Mouse (Mus musculus): ENCODE data around the gene Atxn1. TPM values are rescaled to one million over a fixed set of nuclear protein-coding genes. Genes with fewer than 3 reads are reported as not detected.

Atxn1 gene
- polyA plus RNA-seq, 1 experiment: 2.5 TPM

GRCm38 (mm10) chr13:45942337-45942736, 22.5 kb downstream of the Atxn1 start:
- peak; percentile 64 for TF ChIP-seq USF1 (IDR thresholded peaks at IDR 0.05; ENCODE audit: low read depth)
- no peak for TF ChIP-seq TCF12 (IDR thresholded peaks at IDR 0.05; ENCODE audit: insufficient read depth, poor library complexity, severe bottlenecking)
- Histone ChIP-seq H3K79me2 (ENCODE audit: control insufficient read depth, insufficient read depth) (peaks cover 20% of the 10 kb centered on the region), H3K27me3 (ENCODE audit: control insufficient read depth, insufficient read depth, insufficient read length) (no peaks in the 10 kb centered on the region), H3ac (ENCODE audit: control insufficient read depth, insufficient read length) (no peak overlapping the region), H3K4me3 (no peak overlapping the region), H3K4me2 (ENCODE audit: low read depth) (no peak overlapping the region), H3K36me3 (ENCODE audit: control insufficient read depth, insufficient read depth) (peaks cover 7% of the 10 kb centered on the region)

GRCm38 (mm10) chr13:45940714-45941113, 24.1 kb downstream of the Atxn1 start:
- Histone ChIP-seq H3ac (ENCODE audit: control insufficient read depth, insufficient read length) (no peak overlapping the region), H3K36me3 (ENCODE audit: control insufficient read depth, insufficient read depth) (peaks cover 7% of the 10 kb centered on the region), H3K4me3 (no peak overlapping the region), H3K27me3 (ENCODE audit: control insufficient read depth, insufficient read depth, insufficient read length) (no peaks in the 10 kb centered on the region), H3K79me2 (ENCODE audit: control insufficient read depth, insufficient read depth) (peaks cover 21% of the 10 kb centered on the region), H3K4me2 (ENCODE audit: low read depth) (no peak overlapping the region)
- TF ChIP-seq MYOG (IDR thresholded peaks at IDR 0.05; ENCODE audit: control insufficient read depth in 1 of 3, insufficient read depth in 1 of 3, insufficient read length in 2 of 3, low read depth in 2 of 3): no peak
- TF ChIP-seq SRF (IDR thresholded peaks at IDR 0.05; ENCODE audit: control insufficient read depth, insufficient read length, low read depth): no peak
- no peak for TF ChIP-seq TCF12 (IDR thresholded peaks at IDR 0.05; ENCODE audit: insufficient read depth, poor library complexity, severe bottlenecking)
- TF ChIP-seq E2F4 (IDR thresholded peaks at IDR 0.05; ENCODE audit: insufficient read depth): no peak
- TF ChIP-seq MYOD1 (IDR thresholded peaks at IDR 0.05; ENCODE audit: control insufficient read depth in 1 of 3, insufficient read length in 2 of 3, low read depth in 2 of 3): no peak

- no peak overlapping the region for H3K4me2 ChIP-seq (ENCODE audit: low read depth)
- H3K4me3 ChIP-seq: no peak overlapping the region
- H3ac ChIP-seq (ENCODE audit: control insufficient read depth, insufficient read length): no peak overlapping the region
- no peaks in the 10 kb centered on the region for H3K27me3 ChIP-seq (ENCODE audit: control insufficient read depth, insufficient read depth, insufficient read length)
- H3K36me3 ChIP-seq (ENCODE audit: control insufficient read depth, insufficient read depth): peaks cover 6% of the 10 kb centered on the region
- no peak for TF ChIP-seq CEBPB (IDR thresholded peaks at IDR 0.05; ENCODE audit: insufficient read depth, poor library complexity, severe bottlenecking)
- no peak for TF ChIP-seq MYOD1 (IDR thresholded peaks at IDR 0.05; ENCODE audit: control insufficient read depth in 1 of 3, insufficient read length in 2 of 3, low read depth in 2 of 3)
- TF ChIP-seq TCF3 (IDR thresholded peaks at IDR 0.05; ENCODE audit: insufficient read length, low read depth): no peak
- TF ChIP-seq REST (IDR thresholded peaks at IDR 0.05; ENCODE audit: insufficient read depth, insufficient read length): no peak
- TF ChIP-seq POLR2AphosphoS2 (IDR thresholded peaks at IDR 0.05; ENCODE audit: insufficient read length, low read depth): no peak
- no peak for TF ChIP-seq MAX (IDR thresholded peaks at IDR 0.05; ENCODE audit: low read depth)
- TF ChIP-seq USF1 (IDR thresholded peaks at IDR 0.05; ENCODE audit: low read depth): no peak
- no peak for TF ChIP-seq POLR2A (IDR thresholded peaks at IDR 0.05; ENCODE audit: insufficient read length, low read depth)
- TF ChIP-seq SRF (IDR thresholded peaks at IDR 0.05; ENCODE audit: control insufficient read depth, insufficient read length, low read depth): no peak
- peaks cover 22% of the 10 kb centered on the region for H3K79me2 ChIP-seq (ENCODE audit: control insufficient read depth, insufficient read depth)
These were observed 25.2 kb downstream of the Atxn1 start for GRCm38 (mm10) chr13:45939561-45939960.

- no peak for TF ChIP-seq TCF3 (IDR thresholded peaks at IDR 0.05; ENCODE audit: insufficient read length, low read depth)
- no peak for TF ChIP-seq POLR2A (IDR thresholded peaks at IDR 0.05; ENCODE audit: insufficient read length, low read depth)
- no peak for TF ChIP-seq CEBPB (IDR thresholded peaks at IDR 0.05; ENCODE audit: insufficient read depth, poor library complexity, severe bottlenecking)
- no peak for TF ChIP-seq MAX (IDR thresholded peaks at IDR 0.05; ENCODE audit: low read depth)
- TF ChIP-seq POLR2AphosphoS2 (IDR thresholded peaks at IDR 0.05; ENCODE audit: insufficient read length, low read depth): no peak
- TF ChIP-seq USF1 (IDR thresholded peaks at IDR 0.05; ENCODE audit: low read depth): no peak
- no peak for TF ChIP-seq SRF (IDR thresholded peaks at IDR 0.05; ENCODE audit: control insufficient read depth, insufficient read length, low read depth)
- no peak for TF ChIP-seq MYOD1 (IDR thresholded peaks at IDR 0.05; ENCODE audit: control insufficient read depth in 1 of 3, insufficient read length in 2 of 3, low read depth in 2 of 3)
- no peak for TF ChIP-seq REST (IDR thresholded peaks at IDR 0.05; ENCODE audit: insufficient read depth, insufficient read length)
- no peak for TF ChIP-seq MYOG (IDR thresholded peaks at IDR 0.05; ENCODE audit: control insufficient read depth in 1 of 3, insufficient read depth in 1 of 3, insufficient read length in 2 of 3, low read depth in 2 of 3)
- no peak for TF ChIP-seq TCF12 (IDR thresholded peaks at IDR 0.05; ENCODE audit: insufficient read depth, poor library complexity, severe bottlenecking)
- TF ChIP-seq E2F4 (IDR thresholded peaks at IDR 0.05; ENCODE audit: insufficient read depth): no peak
- Histone ChIP-seq H3ac (ENCODE audit: control insufficient read depth, insufficient read length) (no peak overlapping the region), H3K4me2 (ENCODE audit: low read depth) (no peak overlapping the region), H3K36me3 (ENCODE audit: control insufficient read depth, insufficient read depth) (no peaks in the 10 kb centered on the region), H3K27me3 (ENCODE audit: control insufficient read depth, insufficient read depth, insufficient read length) (no peaks in the 10 kb centered on the region), H3K79me2 (ENCODE audit: control insufficient read depth, insufficient read depth) (peaks cover 26% of the 10 kb centered on the region), H3K4me3 (no peak overlapping the region)
These were observed 26.7 kb downstream of the Atxn1 start for GRCm38 (mm10) chr13:45938083-45938482.

- Histone ChIP-seq H3K36me3 (ENCODE audit: control insufficient read depth, insufficient read depth) (no peaks in the 10 kb centered on the region), H3K79me2 (ENCODE audit: control insufficient read depth, insufficient read depth) (peaks cover 26% of the 10 kb centered on the region), H3K27me3 (ENCODE audit: control insufficient read depth, insufficient read depth, insufficient read length) (no peaks in the 10 kb centered on the region), H3ac (ENCODE audit: control insufficient read depth, insufficient read length) (no peak overlapping the region), H3K4me2 (ENCODE audit: low read depth) (no peak overlapping the region), H3K4me3 (no peak overlapping the region)
- TF ChIP-seq POLR2A (IDR thresholded peaks at IDR 0.05; ENCODE audit: insufficient read length, low read depth) (no peak), SRF (IDR thresholded peaks at IDR 0.05; ENCODE audit: control insufficient read depth, insufficient read length, low read depth) (no peak), POLR2AphosphoS2 (IDR thresholded peaks at IDR 0.05; ENCODE audit: insufficient read length, low read depth) (no peak), REST (IDR thresholded peaks at IDR 0.05; ENCODE audit: insufficient read depth, insufficient read length) (no peak), MYOG (IDR thresholded peaks at IDR 0.05; ENCODE audit: control insufficient read depth in 1 of 3, insufficient read depth in 1 of 3, insufficient read length in 2 of 3, low read depth in 2 of 3) (no peak), CEBPB (IDR thresholded peaks at IDR 0.05; ENCODE audit: insufficient read depth, poor library complexity, severe bottlenecking) (no peak), MAX (IDR thresholded peaks at IDR 0.05; ENCODE audit: low read depth) (no peak), USF1 (IDR thresholded peaks at IDR 0.05; ENCODE audit: low read depth) (no peak), MYOD1 (IDR thresholded peaks at IDR 0.05; ENCODE audit: control insufficient read depth in 1 of 3, insufficient read length in 2 of 3, low read depth in 2 of 3) (no peak), TCF12 (IDR thresholded peaks at IDR 0.05; ENCODE audit: insufficient read depth, poor library complexity, severe bottlenecking) (no peak), E2F4 (IDR thresholded peaks at IDR 0.05; ENCODE audit: insufficient read depth) (no peak), TCF3 (IDR thresholded peaks at IDR 0.05; ENCODE audit: insufficient read length, low read depth) (no peak)
These were observed 28.0 kb downstream of the Atxn1 start for GRCm38 (mm10) chr13:45936765-45937164.

Measured in myocyte (in vitro differentiated cells).